ENCODE assay signal across 24 mouse cellular contexts in genomic region chr2:90528107-90528506, GRCm38 (mm10). TPM values are rescaled to one million over a fixed set of nuclear protein-coding genes. Genes with fewer than 3 reads are reported as not detected.
DNase-seq lines count a peak whose midpoint lies in the region; ATAC-seq lines count a peak whose summit lies in the region.
"Had no signal": no experiment of that assay in that cellular context is flagged by ENCODE, and none has a peak within 500 bp of the region (broad histone marks: within the 10 kb centered on the region; RNA-seq: fewer than 3 reads in every experiment).

No protein-coding gene starts in this region.

- no peaks in the 10 kb centered on the region for H3K36me3 ChIP-seq in hindbrain, embryonic 13.5 days
- H3K36me3 ChIP-seq in hindbrain, embryonic 16.5 days (ENCODE audit: control insufficient read depth, insufficient read depth, low read length) = no peaks in the 10 kb centered on the region
- no peaks in the 10 kb centered on the region for H3K36me3 ChIP-seq in neural tube, embryonic 13.5 days
- H3K36me3 ChIP-seq: heart, embryonic 10.5 days; kidney, embryonic 15.5 days; limb, embryonic 13.5 days; lung, embryonic 15.5 days had no signal

- H3K4me3 ChIP-seq in hindbrain, embryonic 13.5 days = no peak overlapping the region
- no peak overlapping the region for H3K4me3 ChIP-seq in hindbrain, embryonic 16.5 days (ENCODE audit: low read length)
- no peak overlapping the region for H3K4me3 ChIP-seq in neural tube, embryonic 13.5 days
- H3K4me3 ChIP-seq: forebrain, embryonic 13.5 days; heart, embryonic 10.5 days; kidney, embryonic 15.5 days; limb, embryonic 13.5 days; lung, embryonic 15.5 days had no signal

- peaks cover 25% of the 10 kb centered on the region for H3K4me1 ChIP-seq in hindbrain, embryonic 13.5 days (replicated peaks)
- peaks cover 21% of the 10 kb centered on the region for H3K4me1 ChIP-seq in hindbrain, embryonic 16.5 days (ENCODE audit: control insufficient read depth, insufficient read depth, low read depth, low read length)
- peaks cover 38% of the 10 kb centered on the region for H3K4me1 ChIP-seq in neural tube, embryonic 13.5 days (replicated peaks)

- DNase-seq in neural tube, embryonic 10.5 days (ENCODE audit: extremely low spot score, low spot score) = no peak
- DNase-seq in cerebellum, adult 11 months = no peak
- DNase-seq in gastrocnemius, postnatal 36 days = no peak
- DNase-seq: adrenal gland, adult 8-10 months; cerebellum, adult 9-10 months; cerebellum, postnatal 36 days; gastrocnemius, postnatal 14 days; heart, adult 11 months; heart, postnatal 4 days; kidney, adult 18-20 months; kidney, postnatal 25 days; lung, postnatal 36 days; right cerebral cortex, postnatal 4 days had no signal

- no peak for ATAC-seq in hindbrain, embryonic 13.5 days (ENCODE audit: low FRiP score)
- ATAC-seq in hindbrain, embryonic 16.5 days = no peak
- no peak for ATAC-seq in neural tube, embryonic 13.5 days (ENCODE audit: low read depth)
- ATAC-seq in inflammation-experienced regulatory T-cells, adult 6 months = peak; percentile 70
- ATAC-seq: forebrain, embryonic 13.5 days had no signal

- H3K4me2 ChIP-seq in hindbrain, embryonic 13.5 days = no peak overlapping the region
- H3K4me2 ChIP-seq in hindbrain, embryonic 16.5 days (ENCODE audit: low read length) = no peak overlapping the region
- no peak overlapping the region for H3K4me2 ChIP-seq in neural tube, embryonic 13.5 days
- H3K4me2 ChIP-seq: forebrain, embryonic 13.5 days; kidney, embryonic 15.5 days; limb, embryonic 13.5 days; liver, embryonic 11.5 days; lung, embryonic 15.5 days; midbrain, embryonic 11.5 days had no signal

- no peak overlapping the region for H3K9ac ChIP-seq in hindbrain, embryonic 13.5 days
- no peak overlapping the region for H3K9ac ChIP-seq in hindbrain, embryonic 16.5 days (ENCODE audit: low read depth, low read length)
- H3K9ac ChIP-seq in neural tube, embryonic 13.5 days = no peak overlapping the region
- H3K9ac ChIP-seq: forebrain, embryonic 13.5 days; kidney, embryonic 15.5 days; limb, embryonic 13.5 days; lung, embryonic 15.5 days had no signal

- intact Hi-C loops in gastrocnemius, postnatal 36 days (cut with DNase I) = no loop called here

- H3K27ac ChIP-seq in hindbrain, embryonic 13.5 days = peak overlapping the region; percentile 73
- H3K27ac ChIP-seq in hindbrain, embryonic 16.5 days (ENCODE audit: low read depth, low read length) = no peak overlapping the region
- peak overlapping the region; percentile 84 for H3K27ac ChIP-seq in neural tube, embryonic 13.5 days (replicated peaks)
- H3K27ac ChIP-seq: forebrain, embryonic 13.5 days; heart, embryonic 10.5 days; limb, embryonic 13.5 days had no signal

- WGBS in hindbrain, embryonic 13.5 days = 90% methylated on average over 5 of the region's 5 CpGs
- WGBS in hindbrain, embryonic 16.5 days = 89% methylated on average over 5 of the region's 5 CpGs
- WGBS in neural tube, embryonic 13.5 days = 90% methylated on average over 5 of the region's 5 CpGs

- H3K9me3 ChIP-seq in hindbrain, embryonic 13.5 days = no peaks in the 10 kb centered on the region
- no peaks in the 10 kb centered on the region for H3K9me3 ChIP-seq in hindbrain, embryonic 16.5 days (ENCODE audit: control insufficient read depth, low read length)
- no peaks in the 10 kb centered on the region for H3K9me3 ChIP-seq in neural tube, embryonic 13.5 days
- H3K9me3 ChIP-seq: forebrain, embryonic 13.5 days; heart, embryonic 10.5 days; kidney, embryonic 15.5 days; limb, embryonic 13.5 days; lung, embryonic 15.5 days had no signal

- no peaks in the 10 kb centered on the region for H3K27me3 ChIP-seq in hindbrain, embryonic 13.5 days
- H3K27me3 ChIP-seq in hindbrain, embryonic 16.5 days (replicated peaks; ENCODE audit: control insufficient read depth, insufficient read depth, low read length) = no peaks in the 10 kb centered on the region
- H3K27me3 ChIP-seq in neural tube, embryonic 13.5 days = no peaks in the 10 kb centered on the region
- H3K27me3 ChIP-seq: forebrain, embryonic 13.5 days; kidney, embryonic 15.5 days; limb, embryonic 13.5 days; lung, embryonic 15.5 days had no signal

RNA-seq across cellular contexts. Expression of gene Ptprj, which starts 52.3 kb away (rescaled TPM):
- polyA plus RNA-seq in hindbrain, embryonic 13.5 days (2015; fragmentation: Nextera tagmentation; extraction: Ambion mirVana) = 3.8 and 4.3 TPM in 2 replicates
- polyA plus RNA-seq in hindbrain, embryonic 16.5 days (2015; fragmentation: Nextera tagmentation; extraction: Ambion mirVana) = 6.0 and 6.8 TPM in 2 replicates
- polyA plus RNA-seq in neural tube, embryonic 13.5 days (2015; fragmentation: Nextera tagmentation; extraction: Ambion mirVana) = 4.2 and 4.4 TPM in 2 replicates
- polyA plus RNA-seq in inflammation-experienced regulatory T-cells, adult 6 months (2017; shearing (Covaris generic)) = 1 to 10 TPM; 4.2 to 5.4 (median 4.8) TPM
- total RNA-seq in gastrocnemius, postnatal 36 days (2021) = 1 to 10 TPM; 2.7 to 3.6 TPM
